Mouse (Mus musculus): ENCODE results near the gene Elovl1. TPM values are rescaled to one million over a fixed set of nuclear protein-coding genes. Genes with fewer than 3 reads are reported as not detected.

Gene Elovl1
- polyA plus RNA-seq (2014; fragmentation: Illumina TruSeq; extraction: RNeasy Lipid Tissue Mini Kit (QIAGEN cat#74804); ENCODE audit: low read depth, low replicate concordance), result 40.6 TPM

DNA sequence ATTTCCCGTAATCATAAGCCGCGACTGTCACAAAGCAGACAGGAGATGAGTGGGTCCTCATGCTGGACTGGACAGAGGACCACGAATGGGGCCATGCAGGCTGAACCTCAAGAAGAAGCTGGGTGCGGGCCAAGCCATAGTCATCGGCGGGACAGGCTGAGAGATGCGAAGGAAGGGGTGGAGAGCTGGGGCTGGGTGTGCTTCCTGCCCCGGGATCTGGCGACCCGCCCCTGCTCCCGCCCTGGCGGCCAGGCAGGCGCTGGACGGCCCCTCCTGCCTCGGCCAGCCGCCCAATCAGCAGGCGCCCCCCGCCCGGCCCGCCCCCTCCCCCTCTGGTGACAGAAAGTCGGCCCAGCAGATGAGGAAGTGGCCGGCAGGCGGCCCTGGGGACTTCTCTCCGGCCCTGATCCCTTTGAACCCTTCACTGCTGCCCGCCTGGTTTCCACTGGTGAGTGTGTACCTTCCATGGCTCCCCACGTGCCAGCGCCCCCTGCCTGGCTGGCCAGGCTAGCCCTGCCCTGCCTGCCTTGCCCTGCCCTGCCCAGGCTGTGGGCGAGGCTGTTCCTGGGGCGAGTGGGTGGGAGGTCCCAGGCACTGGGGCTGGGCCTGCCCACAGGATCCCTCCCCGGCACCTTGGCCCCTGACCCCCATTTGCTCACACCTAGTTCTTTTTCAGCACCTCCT lies at the start of gene Elovl1:
Gene Elovl1 (plus strand): TSS at position 326 of the 684 bp plus-strand sequence.

DNA sequence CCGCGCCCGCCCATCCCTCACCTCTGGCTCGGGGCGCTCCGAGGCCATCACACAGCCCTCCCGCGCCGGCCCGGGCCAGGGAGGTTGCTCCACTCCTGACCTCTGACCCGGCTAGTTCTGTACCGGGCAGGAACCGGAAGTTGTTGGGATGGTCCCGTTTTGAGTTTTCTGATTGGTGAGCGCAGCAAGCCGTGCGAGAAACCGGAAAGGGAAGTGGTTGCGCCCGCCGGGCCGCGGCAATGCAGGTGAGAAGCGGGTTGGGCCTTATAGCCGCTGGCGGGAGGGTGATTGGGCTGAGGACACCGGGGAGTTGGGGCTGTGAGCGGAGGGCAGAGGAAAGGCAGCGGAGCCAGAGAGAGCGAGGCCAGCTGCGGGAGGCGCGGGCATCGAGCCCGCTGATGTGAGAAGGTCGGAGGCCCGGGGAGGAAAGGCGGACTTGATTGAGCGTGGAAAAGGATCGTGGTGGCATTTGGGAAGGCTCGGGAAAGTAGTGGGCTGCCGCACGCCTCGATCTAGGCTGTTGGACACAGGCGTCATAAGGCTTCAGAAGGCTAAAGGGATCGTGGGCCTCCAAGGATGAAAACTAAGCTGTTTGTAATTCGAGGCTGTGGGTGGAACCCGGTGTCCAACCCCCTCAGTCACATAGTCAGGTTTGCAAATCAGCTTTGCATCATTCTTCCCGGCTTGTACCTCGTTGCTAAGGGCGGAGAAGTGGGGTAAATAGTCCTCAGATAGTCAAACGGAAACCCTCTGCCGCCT lies 18.6 kb upstream of the Elovl1 start, which contains the start of the genes Szt2 and Med8:
Gene Szt2 (minus strand): TSS at position 132 of the 759 bp plus-strand sequence.
Gene Med8 (plus strand): TSS at position 196 of the 759 bp plus-strand sequence.

DNA sequence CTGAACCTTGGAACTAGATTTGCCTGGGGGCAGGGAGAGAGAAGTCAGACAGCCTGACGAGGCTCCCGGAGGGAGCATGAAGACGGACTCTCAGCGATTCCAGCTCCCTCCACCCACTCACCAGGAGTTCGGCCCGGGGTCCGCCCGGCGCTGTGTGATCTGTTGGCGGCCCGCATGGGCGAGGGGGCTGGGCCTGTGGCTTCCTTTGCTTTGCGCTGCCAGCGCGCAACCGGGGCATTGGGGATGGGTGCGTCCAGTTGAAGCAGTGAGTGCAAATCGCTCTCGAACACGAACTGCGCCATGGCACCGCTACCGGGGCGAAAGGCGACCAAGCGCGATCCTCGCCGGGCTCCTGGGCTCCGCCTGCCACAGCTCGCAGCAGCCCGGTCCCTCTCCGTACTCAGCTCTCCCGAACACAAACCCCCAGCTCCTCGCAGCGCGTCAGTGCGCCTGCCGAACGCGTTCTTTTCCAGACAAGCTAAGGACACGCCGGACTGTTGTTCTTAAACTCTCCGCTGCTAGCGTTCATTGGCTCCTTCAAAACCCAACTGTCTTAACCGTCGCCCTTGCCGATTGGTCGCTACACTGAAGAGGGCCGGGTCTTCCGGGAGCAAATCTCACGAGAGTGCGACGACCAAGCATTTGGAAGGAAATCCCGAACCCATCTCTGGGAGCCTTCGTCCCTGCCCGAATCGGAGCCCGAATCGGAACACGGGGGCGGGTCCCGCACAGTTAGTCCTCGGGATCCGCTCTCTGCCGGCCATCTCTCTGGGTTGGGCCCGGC lies 9.1 kb downstream of the Elovl1 start, which contains the start of gene Cdc20:
Gene Cdc20 (minus strand): TSS at position 533 of the 784 bp plus-strand sequence.

GRCm38 (mm10) chr4:118457345-118457975 lies 29.6 kb downstream of the Elovl1 start, which contains the start of gene Mpl:
Mpl (minus strand) TSS chr4:118457513.

Other genes with a start within 250 kb of the Elovl1 start
- gene Kdm4a, start 248.1 kb upstream of the Elovl1 start, polyA plus RNA-seq (2014; fragmentation: Illumina TruSeq; extraction: RNeasy Lipid Tissue Mini Kit (QIAGEN cat#74804); ENCODE audit: low read depth, low replicate concordance), result 3.2 TPM
- gene Ptprf, start 136.7 kb upstream of the Elovl1 start, polyA plus RNA-seq (2014; fragmentation: Illumina TruSeq; extraction: RNeasy Lipid Tissue Mini Kit (QIAGEN cat#74804); ENCODE audit: low read depth, low replicate concordance), result 4.2 TPM
- gene Szt2, start 18.8 kb upstream of the Elovl1 start, polyA plus RNA-seq (2014; fragmentation: Illumina TruSeq; extraction: RNeasy Lipid Tissue Mini Kit (QIAGEN cat#74804); ENCODE audit: low read depth, low replicate concordance), result 0.89 TPM
- 39.1 TPM for gene Med8, start 18.8 kb upstream of the Elovl1 start, polyA plus RNA-seq (2014; fragmentation: Illumina TruSeq; extraction: RNeasy Lipid Tissue Mini Kit (QIAGEN cat#74804); ENCODE audit: low read depth, low replicate concordance)
- gene Cdc20, start 9.3 kb downstream of the Elovl1 start, polyA plus RNA-seq (2014; fragmentation: Illumina TruSeq; extraction: RNeasy Lipid Tissue Mini Kit (QIAGEN cat#74804); ENCODE audit: low read depth, low replicate concordance), result not detected
- gene Mpl, start 29.4 kb downstream of the Elovl1 start, polyA plus RNA-seq (2014; fragmentation: Illumina TruSeq; extraction: RNeasy Lipid Tissue Mini Kit (QIAGEN cat#74804); ENCODE audit: low read depth, low replicate concordance), result not detected
- 1.4 TPM for gene Tie1, start 62.0 kb downstream of the Elovl1 start, polyA plus RNA-seq (2014; fragmentation: Illumina TruSeq; extraction: RNeasy Lipid Tissue Mini Kit (QIAGEN cat#74804); ENCODE audit: low read depth, low replicate concordance)
- gene 2610528J11Rik, start 98.9 kb downstream of the Elovl1 start, polyA plus RNA-seq (2014; fragmentation: Illumina TruSeq; extraction: RNeasy Lipid Tissue Mini Kit (QIAGEN cat#74804); ENCODE audit: low read depth, low replicate concordance), result 17.4 TPM
- 4.9 TPM for gene Tmem125, start 116.0 kb downstream of the Elovl1 start, polyA plus RNA-seq (2014; fragmentation: Illumina TruSeq; extraction: RNeasy Lipid Tissue Mini Kit (QIAGEN cat#74804); ENCODE audit: low read depth, low replicate concordance)
- gene Cfap57, start 192.7 kb downstream of the Elovl1 start, polyA plus RNA-seq (2014; fragmentation: Illumina TruSeq; extraction: RNeasy Lipid Tissue Mini Kit (QIAGEN cat#74804); ENCODE audit: low read depth, low replicate concordance), result not detected
- 21.4 TPM for gene Ebna1bp2, start 192.7 kb downstream of the Elovl1 start, polyA plus RNA-seq (2014; fragmentation: Illumina TruSeq; extraction: RNeasy Lipid Tissue Mini Kit (QIAGEN cat#74804); ENCODE audit: low read depth, low replicate concordance)
- not detected for gene Olfr62, start 230.9 kb downstream of the Elovl1 start, polyA plus RNA-seq (2014; fragmentation: Illumina TruSeq; extraction: RNeasy Lipid Tissue Mini Kit (QIAGEN cat#74804); ENCODE audit: low read depth, low replicate concordance)